Mouse (Mus musculus): ENCODE data around the gene Gucy2f.
"Not testable (repeated sequence)": the region's sequence is repeated elsewhere in the genome, so short reads cannot be mapped to it uniquely, and the experiment has no call there.

Gucy2f gene

GRCm38 (mm10) chrX:142196831-142197230 lies at the start of gene Gucy2f:
TSS of gene Gucy2f (minus strand) at chrX:142196931.
- no peak for DNase-seq

- DNase-seq = no peak
Measured at GRCm38 (mm10) chrX:142245682-142246327, 49.1 kb upstream of the Gucy2f start.

- DNase-seq = no peak
Measured at GRCm38 (mm10) chrX:142237101-142237500, 40.4 kb upstream of the Gucy2f start.

GRCm38 (mm10) chrX:142236146-142236545 lies 39.4 kb upstream of the Gucy2f start:
- DNase-seq = not testable (repeated sequence)

- no peak for DNase-seq
Measured at GRCm38 (mm10) chrX:142228769-142229158, 32.0 kb upstream of the Gucy2f start.

GRCm38 (mm10) chrX:142228055-142228768 lies 31.5 kb upstream of the Gucy2f start:
- DNase-seq = peak; percentile 47 to 58

- peak in 1 of 2 experiments; percentile 27 for DNase-seq
Measured at GRCm38 (mm10) chrX:142227398-142228054, 30.8 kb upstream of the Gucy2f start.

GRCm38 (mm10) chrX:142226542-142226941 lies 29.8 kb upstream of the Gucy2f start, which contains the start of gene Nxt2:
TSS of gene Nxt2 (plus strand) at chrX:142226770.
- DNase-seq = no peak

GRCm38 (mm10) chrX:142200295-142200694 lies 3.6 kb upstream of the Gucy2f start:
- peak in 1 of 2 experiments; percentile 5 for DNase-seq

- no peak for DNase-seq
Measured at GRCm38 (mm10) chrX:142195551-142195950, 1.2 kb downstream of the Gucy2f start.

GRCm38 (mm10) chrX:142194420-142194819 lies 2.3 kb downstream of the Gucy2f start:
- no peak for DNase-seq

GRCm38 (mm10) chrX:142190355-142190754 lies 6.4 kb downstream of the Gucy2f start:
- no peak for DNase-seq

GRCm38 (mm10) chrX:142189023-142189703 lies 7.6 kb downstream of the Gucy2f start:
- DNase-seq = no peak

GRCm38 (mm10) chrX:142182026-142182425 lies 14.7 kb downstream of the Gucy2f start:
- DNase-seq = no peak

- no peak for DNase-seq
Measured at GRCm38 (mm10) chrX:142176981-142177380, 19.8 kb downstream of the Gucy2f start.

GRCm38 (mm10) chrX:142115779-142116178 lies 81.0 kb downstream of the Gucy2f start:
- DNase-seq = no peak

- DNase-seq = no peak
Measured at GRCm38 (mm10) chrX:142111236-142111635, 85.5 kb downstream of the Gucy2f start.

GRCm38 (mm10) chrX:142096904-142097303 lies 99.8 kb downstream of the Gucy2f start:
- DNase-seq = no peak

- DNase-seq = no peak
Measured at GRCm38 (mm10) chrX:142095579-142095978, 101.2 kb downstream of the Gucy2f start.

- no peak for DNase-seq
Measured at GRCm38 (mm10) chrX:142062585-142062984, 134.1 kb downstream of the Gucy2f start.
